In genomic region chr17:75005685-75006680, GRCm38 (mm10) we compare ENCODE assay signal across 8 mouse cellular contexts. TPM values are rescaled to one million over a fixed set of nuclear protein-coding genes. Genes with fewer than 3 reads are reported as not detected.
DNase-seq lines count a peak whose midpoint lies in the region; ATAC-seq and TF ChIP-seq lines count a peak whose summit lies in the region.

No protein-coding gene starts in this region.

- H3K9me3 ChIP-seq in hindbrain, embryonic 13.5 days = no peaks in the 10 kb centered on the region
- no peaks in the 10 kb centered on the region for H3K9me3 ChIP-seq in limb, embryonic 14.5 days (ENCODE audit: control insufficient read depth, low read length)
- H3K9me3 ChIP-seq in midbrain, embryonic 14.5 days (ENCODE audit: control insufficient read depth, low read length) = no peaks in the 10 kb centered on the region
- no peaks in the 10 kb centered on the region for H3K9me3 ChIP-seq in stomach, embryonic 16.5 days (replicated peaks; ENCODE audit: control insufficient read depth, low read length)

- peaks cover 11% of the 10 kb centered on the region for H3K4me1 ChIP-seq in hindbrain, embryonic 13.5 days (replicated peaks)
- peaks cover 24% of the 10 kb centered on the region for H3K4me1 ChIP-seq in limb, embryonic 14.5 days (ENCODE audit: control insufficient read depth, insufficient read depth, low read length)
- peaks cover 7% of the 10 kb centered on the region for H3K4me1 ChIP-seq in midbrain, embryonic 14.5 days (ENCODE audit: control insufficient read depth, insufficient read depth, low read length)
- H3K4me1 ChIP-seq in stomach, embryonic 16.5 days (ENCODE audit: control insufficient read depth, insufficient read depth, low read length) = 0 out of 2 replicates have a peak, but pooled peaks cover 4% of the 10 kb centered on the region

- no peaks in the 10 kb centered on the region for H3K36me3 ChIP-seq in hindbrain, embryonic 13.5 days
- peaks cover 12% of the 10 kb centered on the region; the same call in 1 of the 2 replicates for H3K36me3 ChIP-seq in limb, embryonic 14.5 days (ENCODE audit: control insufficient read depth, insufficient read depth, low read length)
- H3K36me3 ChIP-seq in midbrain, embryonic 14.5 days (ENCODE audit: control insufficient read depth, insufficient read depth, low read length) = no peaks in the 10 kb centered on the region
- no peaks in the 10 kb centered on the region for H3K36me3 ChIP-seq in stomach, embryonic 16.5 days (ENCODE audit: control insufficient read depth, insufficient read depth, low read length)

- no peak overlapping the region for H3K27ac ChIP-seq in hindbrain, embryonic 13.5 days
- H3K27ac ChIP-seq in limb, embryonic 14.5 days (replicated peaks; ENCODE audit: low read depth, low read length) = peak overlapping the region; percentile 98
- H3K27ac ChIP-seq in midbrain, embryonic 14.5 days (replicated peaks; ENCODE audit: low read depth, low read length) = 0 out of 2 replicates have a peak overlapping the region, but pooled peaks have one; percentile 37
- peak overlapping the region; percentile 90 for H3K27ac ChIP-seq in stomach, embryonic 16.5 days (ENCODE audit: low read length)

- under 1% methylated on average over 93 of the region's 94 CpGs for WGBS in hindbrain, embryonic 13.5 days
- under 1% methylated on average over 50 of the region's 94 CpGs for WGBS in limb, embryonic 14.5 days
- WGBS in midbrain, embryonic 14.5 days = under 1% methylated on average over 94 of the region's 94 CpGs
- WGBS in stomach, embryonic 16.5 days = under 1% methylated on average over 92 of the region's 94 CpGs

- ATAC-seq in CD4-positive, CD25-positive, alpha-beta regulatory T cell, adult 4 months = no peak
- ATAC-seq in frontal cortex, adult (ENCODE audit: low TSS enrichment) = peak; percentile 58
- ATAC-seq in hindbrain, embryonic 13.5 days (ENCODE audit: low FRiP score) = peak; percentile 78
- peak; percentile 54 for ATAC-seq in limb, embryonic 14.5 days (ENCODE audit: low FRiP score, low read depth)
- ATAC-seq in midbrain, embryonic 14.5 days (ENCODE audit: low FRiP score, low TSS enrichment) = peak; percentile 66
- ATAC-seq in stomach, embryonic 16.5 days (ENCODE audit: insufficient read depth, low FRiP score) = peak; percentile 74

- TF ChIP-seq POLR2A in limb, embryonic 14.5 days (IDR thresholded peaks at IDR 0.05; ENCODE audit: borderline replicate concordance, extremely low read depth, insufficient read depth, insufficient read length) = 0 out of 2 replicates have a peak, but pooled peaks have one; percentile 46

- H3K4me3 ChIP-seq in hindbrain, embryonic 13.5 days = peak overlapping the region; percentile 81
- H3K4me3 ChIP-seq in limb, embryonic 14.5 days (replicated peaks; ENCODE audit: low read length) = peak overlapping the region; percentile 95
- H3K4me3 ChIP-seq in midbrain, embryonic 14.5 days (replicated peaks; ENCODE audit: low read depth, low read length) = peak overlapping the region; percentile 71
- H3K4me3 ChIP-seq in stomach, embryonic 16.5 days (replicated peaks; ENCODE audit: low read length) = peak overlapping the region; percentile 74

- H3K27me3 ChIP-seq in hindbrain, embryonic 13.5 days = peaks cover 19% of the 10 kb centered on the region
- no peaks in the 10 kb centered on the region for H3K27me3 ChIP-seq in limb, embryonic 14.5 days (ENCODE audit: control insufficient read depth, insufficient read depth, low read length)
- peaks cover 15% of the 10 kb centered on the region; the same call in 1 of the 2 replicates for H3K27me3 ChIP-seq in midbrain, embryonic 14.5 days (ENCODE audit: control insufficient read depth, insufficient read depth, low read length)
- H3K27me3 ChIP-seq in stomach, embryonic 16.5 days (ENCODE audit: control insufficient read depth, insufficient read depth, low read length) = no peaks in the 10 kb centered on the region

- peak; percentile 2 for DNase-seq in CD4-positive, CD25-positive, alpha-beta regulatory T cell, adult 2 months (ENCODE audit: low read depth, low spot score)
- DNase-seq in adrenal gland, postnatal 36 days = peak; percentile 54 to 65
- DNase-seq in limb, embryonic 14.5 days (ENCODE audit: low spot score) = no peak
- peak; percentile 76 for DNase-seq in midbrain, embryonic 14.5 days

- peak overlapping the region; percentile 81 for H3K9ac ChIP-seq in hindbrain, embryonic 13.5 days
- H3K9ac ChIP-seq in limb, embryonic 14.5 days (ENCODE audit: low read depth, low read length, severe bottlenecking) = peak overlapping the region; percentile 92
- H3K9ac ChIP-seq in midbrain, embryonic 14.5 days (replicated peaks; ENCODE audit: low read length) = peak overlapping the region; percentile 61
- peak overlapping the region; percentile 89 for H3K9ac ChIP-seq in stomach, embryonic 16.5 days (ENCODE audit: low read length)

- peak overlapping the region; percentile 100 for H3K4me2 ChIP-seq in hindbrain, embryonic 13.5 days
- peak overlapping the region; percentile 62 for H3K4me2 ChIP-seq in limb, embryonic 14.5 days (replicated peaks; ENCODE audit: low read depth, low read length, severe bottlenecking)
- H3K4me2 ChIP-seq in midbrain, embryonic 14.5 days (ENCODE audit: low read length) = peak overlapping the region; percentile 99
- peak overlapping the region; percentile 98 for H3K4me2 ChIP-seq in stomach, embryonic 16.5 days (ENCODE audit: low read depth, low read length)

RNA-seq across cellular contexts. Expression of gene Ltbp1, which starts 0.6 kb away (rescaled TPM):
- polyA plus RNA-seq in CD4-positive, CD25-positive, alpha-beta regulatory T cell, adult 4 months (2017; shearing (Covaris generic)) = under 1 TPM in 1 of 2 experiments, not detected in 1; 0.20 TPM
- total RNA-seq in adrenal gland, postnatal 36 days (2021) = 10 to 100 TPM; 12.9 to 15.5 TPM
- 2.2 and 3.7 TPM in 2 replicates for polyA plus RNA-seq in hindbrain, embryonic 13.5 days (2015; fragmentation: Nextera tagmentation; extraction: Ambion mirVana)
- polyA plus RNA-seq in limb, embryonic 14.5 days (2012; rRNA removed) = 82.5 and 83.3 TPM in 2 replicates
- 104 and 119 TPM in 2 replicates for polyA plus RNA-seq in limb, embryonic 14.5 days (2014; fragmentation: Nextera tagmentation; extraction: Ambion mirVana)
- 1.2 and 2.5 TPM in 2 replicates for polyA plus RNA-seq in midbrain, embryonic 14.5 days (2014; fragmentation: Nextera tagmentation; extraction: Ambion mirVana)
- 30.1 and 30.4 TPM in 2 replicates for polyA plus RNA-seq in stomach, embryonic 16.5 days (2015; fragmentation: Nextera tagmentation; extraction: Ambion mirVana)
